Mouse (Mus musculus): Measurements from ENCODE around the gene Specc1. TPM values are rescaled to one million over a fixed set of nuclear protein-coding genes. Genes with fewer than 3 reads are reported as not detected.

Specc1 gene
- total RNA-seq, 4 experiments from 2014 or later = 65.3 to 75.0 (median 70.4) TPM

GRCm38 (mm10) chr11:62161450-62161849, 204.9 kb downstream of the Specc1 start:
- DNase-seq (ENCODE audit: low spot score in 2 of 2) = no peak

- DNase-seq (ENCODE audit: low spot score in 2 of 2) = no peak
Observed at GRCm38 (mm10) chr11:62164357-62164756, 207.8 kb downstream of the Specc1 start.

GRCm38 (mm10) chr11:62166503-62166902, 209.9 kb downstream of the Specc1 start:
- no peak for DNase-seq (ENCODE audit: low spot score in 2 of 2)

DNA sequence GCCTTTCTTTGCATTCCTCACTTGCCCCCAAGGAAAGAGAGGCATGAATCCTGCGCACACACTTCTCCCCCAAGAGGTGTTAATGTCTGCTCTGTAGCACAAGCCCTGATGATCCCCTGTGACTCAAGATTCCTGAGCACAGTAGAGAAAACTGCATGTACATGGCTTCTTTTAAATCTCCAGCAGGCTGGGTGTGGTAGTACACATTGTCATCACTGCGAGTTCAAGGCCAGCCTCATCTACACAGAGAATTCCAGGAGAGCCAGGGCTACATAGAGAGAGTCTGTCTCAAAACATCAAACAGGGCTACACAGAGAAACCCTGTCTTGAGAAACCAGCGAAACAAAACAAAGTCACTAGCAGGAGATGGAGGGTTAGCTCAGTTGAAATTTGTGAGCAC, 211.6 kb downstream of the Specc1 start:
- no peak for DNase-seq (ENCODE audit: low spot score in 2 of 2)

DNA sequence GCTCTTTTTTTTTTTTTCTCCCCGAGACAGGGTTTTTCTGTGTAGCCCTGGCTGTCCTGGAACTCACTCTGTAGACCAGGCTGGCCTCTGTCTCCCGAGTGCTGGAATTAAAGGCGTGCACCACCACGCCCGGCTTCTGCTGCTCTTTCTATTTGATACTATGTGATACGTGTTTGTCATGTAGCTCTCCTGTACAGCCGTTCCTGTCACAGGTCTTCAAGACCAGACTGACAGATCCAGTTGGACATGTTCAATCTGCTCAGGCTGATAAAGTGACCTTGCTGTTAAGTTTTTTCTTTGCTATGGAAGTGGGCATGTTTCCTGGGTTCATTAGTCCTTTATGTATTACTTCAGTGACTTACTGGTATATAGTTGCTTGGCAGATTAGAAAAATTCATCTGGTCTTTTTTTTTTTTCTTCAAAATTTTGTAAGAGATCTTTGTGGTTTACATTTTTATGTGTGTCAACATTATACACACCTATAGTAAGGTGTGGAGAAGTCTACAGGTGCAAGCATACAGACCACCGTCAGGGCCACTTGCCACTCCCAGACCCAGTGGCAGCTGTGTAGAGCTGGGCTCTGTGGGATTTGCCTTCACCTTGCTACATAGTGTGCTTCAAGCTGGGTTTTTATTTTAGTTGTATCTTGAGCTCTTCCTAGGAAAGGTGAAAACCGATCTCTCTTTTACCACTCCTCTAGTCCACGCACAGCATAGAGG, 221.0 kb downstream of the Specc1 start:
- no peak for DNase-seq (ENCODE audit: low spot score in 2 of 2)

DNA sequence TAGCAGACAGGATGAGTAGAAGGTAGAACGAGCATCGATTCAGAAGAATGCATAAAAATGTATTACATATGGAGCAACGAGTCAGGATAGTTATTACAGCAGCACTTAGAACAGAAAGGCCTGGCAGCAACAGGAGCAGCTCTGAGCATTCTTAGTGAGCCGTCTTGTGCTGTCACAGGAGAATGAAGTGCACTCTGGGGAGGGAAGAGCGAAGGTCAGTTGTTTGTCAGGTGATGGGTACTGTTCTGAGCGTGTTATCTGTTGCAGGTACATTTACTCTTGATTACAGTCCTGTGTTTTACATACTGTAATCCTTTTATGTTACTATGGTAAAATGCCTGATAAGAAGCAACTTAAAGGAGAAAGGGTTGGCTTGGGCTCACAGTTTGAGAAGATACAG, 224.2 kb downstream of the Specc1 start:
- no peak for DNase-seq (ENCODE audit: low spot score in 2 of 2)

GRCm38 (mm10) chr11:62184900-62185299, 228.3 kb downstream of the Specc1 start:
- DNase-seq (ENCODE audit: low spot score in 2 of 2) = no peak

- DNase-seq (ENCODE audit: low spot score in 2 of 2) = no peak
Observed at GRCm38 (mm10) chr11:62187074-62187473, 230.5 kb downstream of the Specc1 start.

GRCm38 (mm10) chr11:62192050-62192449, 235.5 kb downstream of the Specc1 start:
- peak in 1 of 2 experiments; percentile 12 for DNase-seq (ENCODE audit: low spot score in 2 of 2)

- DNase-seq (ENCODE audit: low spot score in 2 of 2) = no peak
Observed at GRCm38 (mm10) chr11:62193116-62193515, 236.6 kb downstream of the Specc1 start.

GRCm38 (mm10) chr11:62194217-62194616, 237.7 kb downstream of the Specc1 start:
- DNase-seq (ENCODE audit: low spot score in 2 of 2) = no peak

DNA sequence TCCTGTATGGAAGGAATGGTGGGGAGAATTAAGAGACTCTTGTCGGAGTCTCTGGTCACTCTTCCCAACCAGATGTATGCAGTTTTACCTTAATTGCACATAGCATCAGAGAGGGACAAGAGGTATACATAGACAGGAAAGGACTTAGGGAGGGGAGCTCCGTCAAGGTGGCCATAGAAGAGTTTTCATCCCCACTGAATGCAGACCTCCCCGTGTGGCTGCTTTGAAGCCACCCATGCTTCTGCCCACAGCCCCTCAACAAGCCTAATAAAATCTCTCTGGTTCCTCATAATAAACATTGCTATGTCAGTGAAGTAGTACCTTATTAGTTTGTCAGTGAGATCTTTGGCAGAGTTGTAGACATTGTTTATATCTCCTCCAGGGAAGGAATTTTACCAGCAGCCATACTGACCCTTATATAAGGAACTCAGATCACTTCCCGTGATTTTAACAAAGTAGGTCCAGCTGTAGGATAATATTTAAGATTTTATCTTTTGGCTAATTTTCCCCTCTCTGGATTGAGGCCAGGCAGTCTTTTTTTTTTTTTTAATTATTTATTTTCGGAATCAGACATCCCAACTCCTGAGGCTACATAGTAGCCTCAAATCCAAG, 244.4 kb downstream of the Specc1 start:
- no peak for DNase-seq (ENCODE audit: low spot score in 2 of 2)

- no peak for DNase-seq (ENCODE audit: low spot score in 2 of 2)
Observed at GRCm38 (mm10) chr11:62202645-62203044, 246.1 kb downstream of the Specc1 start.

GRCm38 (mm10) chr11:62209111-62209510, 252.5 kb downstream of the Specc1 start:
- no peak for DNase-seq (ENCODE audit: low spot score in 2 of 2)

GRCm38 (mm10) chr11:62209891-62210290, 253.3 kb downstream of the Specc1 start:
- no peak for DNase-seq (ENCODE audit: low spot score in 2 of 2)

- no peak for DNase-seq (ENCODE audit: low spot score in 2 of 2)
Observed at GRCm38 (mm10) chr11:62213384-62213989, 256.9 kb downstream of the Specc1 start.

GRCm38 (mm10) chr11:62215107-62215506, 258.5 kb downstream of the Specc1 start:
- no peak for DNase-seq (ENCODE audit: low spot score in 2 of 2)

DNA sequence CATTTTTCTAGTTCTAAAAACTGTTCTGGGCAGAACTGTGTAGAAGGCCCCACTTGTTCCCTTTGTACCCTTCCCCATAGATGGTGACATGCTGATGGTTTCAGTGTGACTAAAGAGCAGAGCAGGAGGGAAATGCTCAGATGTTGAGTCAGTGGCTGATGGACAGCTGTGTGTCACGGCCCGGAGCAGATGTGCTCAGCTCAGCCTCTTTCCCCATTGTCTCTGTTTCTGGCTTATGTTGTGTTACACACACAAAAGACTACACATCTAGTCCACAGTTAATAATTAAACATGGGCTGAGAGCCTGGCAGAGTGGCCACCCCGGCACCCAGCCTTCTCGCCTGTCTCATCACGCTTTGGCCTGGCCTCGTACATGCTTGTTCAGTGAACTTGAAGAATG, 261.2 kb downstream of the Specc1 start:
- DNase-seq (ENCODE audit: low spot score in 2 of 2) = no peak

DNA sequence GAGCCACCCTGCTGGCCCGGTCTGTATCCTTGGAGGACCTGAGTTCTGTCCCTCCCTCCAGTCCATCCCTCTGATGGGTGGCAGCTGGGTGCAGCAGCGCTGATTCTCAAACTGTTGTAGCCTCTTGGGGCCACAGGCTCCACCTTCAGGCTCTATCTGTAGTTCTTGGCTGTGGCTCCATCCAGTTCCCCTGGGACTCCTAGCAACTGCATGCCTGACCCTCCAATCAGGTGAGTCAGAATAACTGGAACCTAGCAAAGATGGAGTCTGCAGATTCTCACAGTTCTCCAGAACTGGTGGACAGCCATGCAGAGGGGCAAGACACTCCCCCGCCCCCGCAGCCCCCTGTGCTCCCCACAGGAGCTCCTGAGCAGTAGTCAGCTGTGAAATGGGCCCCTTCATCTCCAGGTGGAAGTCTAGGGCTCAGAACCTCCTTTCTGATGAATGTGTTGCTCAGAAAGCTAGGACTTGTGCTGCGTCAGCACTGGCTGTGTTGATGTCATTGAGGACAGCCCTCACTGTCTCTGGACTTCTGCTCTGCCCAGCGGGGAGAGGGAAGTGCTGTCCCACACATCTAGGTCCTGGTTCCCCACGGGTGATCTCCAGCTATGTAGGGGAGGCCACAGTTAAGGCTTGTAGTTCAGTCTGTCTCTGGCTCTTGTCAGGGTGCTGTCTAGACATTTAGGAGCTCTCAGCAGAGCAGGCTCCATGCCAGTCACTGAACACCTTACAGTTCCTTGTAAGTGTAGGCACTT, 264.4 kb downstream of the Specc1 start:
- no peak for DNase-seq (ENCODE audit: low spot score in 2 of 2)

- DNase-seq (ENCODE audit: low spot score in 2 of 2) = no peak
Observed at GRCm38 (mm10) chr11:62223416-62223815, 266.9 kb downstream of the Specc1 start.

DNA sequence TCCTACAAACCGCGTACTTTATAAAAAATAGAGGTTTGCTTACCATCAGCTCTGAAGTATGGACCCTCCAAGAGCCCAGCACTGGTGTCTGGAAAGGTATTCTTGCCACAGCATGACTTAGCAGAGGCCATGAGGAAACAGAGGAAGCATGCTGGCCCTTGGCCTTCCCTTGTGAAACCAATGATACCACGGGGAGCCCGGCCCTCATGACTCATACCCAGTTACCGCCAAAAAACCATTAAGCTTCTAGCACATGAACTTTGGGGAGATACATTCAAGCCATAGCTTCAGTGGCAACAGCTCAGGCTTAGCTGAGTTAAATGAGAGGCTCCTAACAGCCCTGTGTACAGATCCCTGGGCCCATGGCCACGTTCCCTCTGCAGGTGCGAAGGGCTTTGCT, 267.4 kb downstream of the Specc1 start:
- DNase-seq (ENCODE audit: low spot score in 2 of 2) = no peak

DNA sequence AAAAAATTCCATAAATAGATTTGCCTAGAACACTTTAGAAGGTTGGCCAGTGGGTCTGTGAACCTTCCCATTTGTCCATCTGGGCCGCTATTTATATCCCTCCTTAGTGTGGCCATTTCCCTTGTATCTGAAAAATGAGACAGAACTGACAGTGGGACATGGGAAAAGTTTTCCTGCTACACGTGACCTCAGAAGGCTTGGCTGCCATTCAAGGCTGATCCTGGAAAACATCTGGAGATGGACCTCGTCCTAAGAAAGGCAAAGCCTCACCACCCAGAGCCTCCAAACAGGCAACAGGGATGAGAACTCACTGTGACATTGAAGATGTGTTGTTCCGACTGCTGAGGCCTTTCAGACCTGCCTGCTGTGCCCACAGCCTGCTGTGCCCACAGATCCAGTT, 268.2 kb downstream of the Specc1 start:
- no peak for DNase-seq (ENCODE audit: low spot score in 2 of 2)
